Mouse (Mus musculus) kidney, adult 8-10 months (tissue): ENCODE measurements around the gene Fam174a.

Experiments used
- DNase-seq, 2 experiments: peaks; one replicate each; pipeline ENCODE4 v3.0.0; 2022

Fam174a gene

DNA sequence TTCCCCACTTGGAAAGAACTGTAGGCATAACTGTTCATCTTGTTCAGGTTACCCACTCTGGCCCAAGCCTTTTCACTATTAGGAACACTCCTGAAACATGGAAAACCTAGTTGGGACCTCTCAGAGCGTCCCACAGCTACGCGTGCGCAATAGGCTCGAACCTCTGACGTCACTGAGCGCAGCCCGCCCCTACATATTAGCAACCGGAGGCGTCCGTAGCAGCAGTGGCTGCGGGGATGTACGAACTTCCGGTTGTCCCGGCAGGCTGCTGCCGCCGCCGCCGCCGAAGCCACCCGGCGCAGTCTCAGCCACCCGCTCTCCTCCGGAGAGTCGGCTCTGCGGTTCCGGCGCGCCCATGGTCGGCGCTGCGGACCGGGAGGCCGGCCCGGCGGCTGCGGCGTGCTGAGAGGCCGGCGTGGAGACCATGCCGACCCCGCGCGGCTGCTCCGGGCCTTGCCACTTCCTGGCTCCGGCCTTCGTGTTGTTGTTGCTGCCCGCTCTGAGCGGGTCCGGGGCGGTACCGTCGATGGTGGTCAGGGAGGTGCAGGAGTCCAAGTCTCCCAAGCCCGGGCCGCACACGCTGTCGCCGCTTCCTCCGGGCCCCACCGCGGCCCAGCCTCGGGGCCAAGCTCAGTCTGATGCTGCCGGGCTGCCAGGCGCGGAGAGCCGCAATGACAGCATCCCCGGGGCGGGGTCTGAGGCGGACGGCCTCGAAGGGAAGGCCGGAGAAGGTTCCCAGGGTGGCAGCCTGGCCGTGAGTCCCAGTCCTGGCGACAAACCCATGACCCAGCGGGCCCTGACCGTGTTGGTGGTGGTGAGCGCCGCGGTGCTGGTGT lies at the start of gene Fam174a:
Gene Fam174a (plus strand): TSS at position 231 of the 836 bp plus-strand sequence.
- DNase-seq: peak; percentile 95 to 96

GRCm38 (mm10) chr1:95263843-95264242 lies 49.6 kb upstream of the Fam174a start:
- no peak for DNase-seq

- DNase-seq: no peak
Measured at GRCm38 (mm10) chr1:95267950-95268724, 45.3 kb upstream of the Fam174a start.

DNA sequence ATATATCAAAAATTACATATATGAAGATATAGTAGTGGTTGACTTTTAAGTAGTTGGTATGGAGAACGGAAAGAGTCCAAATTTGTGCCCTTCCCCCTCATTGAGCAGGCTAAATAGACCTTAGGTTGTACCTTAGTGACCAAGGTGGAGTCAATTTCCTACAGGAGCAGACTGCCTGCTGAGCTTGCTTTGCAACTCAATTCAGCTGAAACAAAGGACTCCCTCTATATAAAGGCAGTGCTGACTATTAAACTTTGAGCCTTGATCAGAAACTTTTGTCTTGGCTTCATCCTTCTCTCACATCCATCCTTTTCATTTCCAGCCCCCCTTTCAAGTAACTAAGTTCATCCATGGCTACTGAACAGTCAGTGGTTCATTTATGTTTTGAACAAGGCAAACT lies 40.1 kb upstream of the Fam174a start:
- no peak for DNase-seq

DNA sequence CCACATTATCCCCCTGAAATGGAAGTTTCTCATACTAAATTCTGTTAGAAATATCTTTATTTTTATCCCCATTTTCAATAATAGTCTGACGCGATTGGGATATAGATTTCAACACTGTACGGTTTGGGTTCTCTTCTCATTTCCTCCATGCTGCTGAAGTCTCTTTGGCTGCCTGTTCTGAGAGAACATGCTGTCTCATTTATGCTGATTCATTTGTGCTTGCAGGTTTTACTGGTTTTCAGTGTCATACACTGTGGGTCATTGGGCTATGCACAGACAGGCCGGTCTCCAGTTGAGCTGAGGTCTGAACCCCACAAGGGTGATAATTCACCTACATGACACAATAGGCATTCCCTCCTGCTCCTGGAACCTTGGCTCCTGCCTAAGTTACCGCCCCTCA lies 5.1 kb upstream of the Fam174a start:
- DNase-seq: no peak

- DNase-seq: no peak
Measured at GRCm38 (mm10) chr1:95314229-95314555, 769 bp downstream of the Fam174a start.

DNA sequence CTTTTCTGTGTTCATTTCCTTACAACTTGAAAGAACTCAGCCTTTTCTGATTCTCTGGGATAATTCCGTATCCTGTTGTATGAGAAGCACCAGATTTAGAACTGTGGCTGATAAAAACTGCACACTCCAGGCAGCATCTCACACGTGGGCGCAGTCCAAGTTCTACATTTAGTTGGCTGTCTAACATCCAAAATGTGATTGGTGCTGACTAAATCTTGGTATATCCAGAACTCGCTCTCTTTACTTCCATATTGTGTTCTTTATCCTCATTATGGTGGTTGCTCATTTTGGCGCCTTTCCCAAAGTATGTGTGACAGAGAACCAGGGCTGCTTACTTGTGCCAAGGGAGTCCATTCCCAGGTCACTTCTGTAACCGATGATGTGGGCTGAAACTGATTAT lies 2.6 kb downstream of the Fam174a start:
- no peak for DNase-seq

GRCm38 (mm10) chr1:95322219-95322618 lies 8.8 kb downstream of the Fam174a start:
- no peak for DNase-seq

DNA sequence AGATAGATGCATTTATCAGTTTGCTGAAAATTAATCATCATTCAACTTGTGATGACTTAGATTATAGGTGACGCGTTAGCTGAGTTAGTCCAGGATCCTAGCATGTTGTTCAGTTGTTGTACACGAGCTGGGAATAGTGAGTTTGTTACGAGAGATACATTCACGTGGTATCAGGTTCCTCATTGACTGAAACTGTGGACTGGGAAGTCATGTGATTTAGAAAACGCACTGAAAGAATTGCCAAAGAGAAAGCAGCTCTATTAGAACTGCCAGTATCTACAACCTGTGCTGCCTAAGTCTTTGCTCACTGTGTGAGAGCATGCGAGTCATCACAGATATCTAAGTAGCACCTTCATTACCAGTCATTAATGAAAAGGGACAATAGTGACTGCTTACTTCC lies 9.6 kb downstream of the Fam174a start:
- no peak for DNase-seq

GRCm38 (mm10) chr1:95326856-95327255 lies 13.4 kb downstream of the Fam174a start:
- DNase-seq: no peak

GRCm38 (mm10) chr1:95339618-95340017 lies 26.2 kb downstream of the Fam174a start:
- no peak for DNase-seq

- DNase-seq: no peak
Measured at GRCm38 (mm10) chr1:95342242-95342641, 28.8 kb downstream of the Fam174a start.

DNA sequence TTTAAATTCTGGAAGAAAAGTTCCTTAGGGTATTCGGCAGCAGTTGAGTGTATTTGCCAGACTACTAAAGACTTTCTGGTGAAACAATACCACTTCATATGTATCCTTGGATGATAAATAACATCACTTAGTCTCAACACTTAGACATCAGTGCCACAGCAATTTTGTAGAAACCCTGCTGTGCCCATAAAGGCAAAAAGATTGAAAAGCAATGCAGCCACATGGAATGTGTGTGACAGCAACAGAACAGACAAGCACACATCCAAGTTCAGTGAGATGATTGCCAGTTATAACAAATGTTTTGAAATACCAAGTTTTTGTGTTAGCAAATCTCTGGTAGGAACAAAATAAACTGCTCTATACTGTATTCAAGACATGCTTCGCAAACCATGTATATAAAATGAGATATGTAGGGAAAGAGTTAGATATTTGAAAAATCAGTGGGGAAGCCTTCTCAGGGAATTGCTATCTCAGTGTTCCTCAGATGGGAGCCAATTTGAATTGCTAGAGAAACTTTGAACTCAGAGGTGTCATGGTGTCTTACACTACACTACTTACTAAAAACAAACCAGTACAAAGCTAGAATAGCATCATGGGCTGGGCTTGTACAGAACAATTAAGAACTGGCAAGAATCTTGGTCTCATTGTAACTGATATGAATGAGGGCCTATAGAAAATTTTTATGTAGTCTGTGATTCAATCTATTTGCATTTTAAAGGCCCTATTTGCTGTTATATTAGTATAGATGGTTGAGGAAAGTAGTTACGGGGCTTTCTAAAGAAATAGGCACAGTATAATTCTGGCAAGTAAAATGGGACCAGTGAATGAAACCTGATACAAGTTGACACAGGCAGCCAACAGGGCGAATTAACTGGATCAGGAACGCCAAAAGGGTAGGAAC lies 30.4 kb downstream of the Fam174a start:
- no peak for DNase-seq

GRCm38 (mm10) chr1:95354146-95354545 lies 40.7 kb downstream of the Fam174a start:
- DNase-seq: no peak

DNA sequence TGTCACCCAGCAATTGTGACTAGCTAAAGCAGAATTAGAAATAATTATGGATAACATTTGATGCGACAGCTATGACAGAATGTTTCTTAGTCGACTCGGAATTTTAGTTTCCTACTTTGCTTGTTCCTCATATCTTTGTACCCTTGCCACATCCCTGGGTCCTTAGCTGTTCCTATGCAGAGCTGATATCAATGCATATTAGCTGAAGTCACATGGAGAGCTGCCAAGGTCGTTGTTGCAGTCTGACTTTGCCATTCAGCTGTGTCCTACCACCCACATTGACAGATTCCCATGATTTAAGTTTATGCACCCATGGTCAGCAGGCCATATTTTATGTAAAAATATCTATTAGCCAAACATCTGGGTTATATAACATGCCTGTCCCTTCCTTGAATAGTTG lies 43.5 kb downstream of the Fam174a start:
- no peak for DNase-seq

- DNase-seq: no peak
Measured at GRCm38 (mm10) chr1:95363692-95364091, 50.3 kb downstream of the Fam174a start.

DNA sequence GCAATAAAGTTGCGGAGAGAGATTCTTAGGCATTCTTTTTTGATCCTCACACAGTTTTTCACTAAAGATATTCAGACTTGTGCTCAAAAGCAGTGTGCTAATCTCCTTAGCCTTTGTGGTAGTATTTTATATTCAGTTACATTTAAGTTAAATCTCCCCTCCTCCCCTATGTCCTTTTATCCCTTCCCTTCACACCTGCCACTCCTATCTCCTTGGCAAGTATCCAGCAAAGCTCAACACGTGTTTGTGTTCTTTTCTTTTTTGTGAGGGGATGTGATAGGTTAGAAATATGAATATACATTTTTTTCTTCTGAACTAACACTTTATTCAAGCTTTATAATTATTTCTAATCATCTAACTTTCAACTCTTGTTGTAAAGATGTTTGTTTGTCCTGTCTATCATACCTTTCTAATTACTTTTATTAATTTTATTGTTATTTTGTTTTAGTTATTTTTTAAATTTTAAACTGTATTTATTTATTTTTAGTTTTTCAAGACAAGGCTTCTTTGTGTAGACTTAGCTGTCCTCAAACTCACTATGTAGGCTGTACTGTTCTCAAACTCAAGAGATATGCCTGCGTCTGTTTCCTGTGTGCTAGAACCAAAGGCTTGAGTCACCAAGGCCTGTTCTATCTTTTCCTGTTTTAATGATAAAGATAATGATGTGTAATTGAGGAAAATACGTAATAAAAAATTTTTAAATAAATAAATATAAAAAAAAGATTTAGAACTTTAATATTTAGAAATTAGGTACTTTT lies 53.4 kb downstream of the Fam174a start:
- DNase-seq: no peak

DNA sequence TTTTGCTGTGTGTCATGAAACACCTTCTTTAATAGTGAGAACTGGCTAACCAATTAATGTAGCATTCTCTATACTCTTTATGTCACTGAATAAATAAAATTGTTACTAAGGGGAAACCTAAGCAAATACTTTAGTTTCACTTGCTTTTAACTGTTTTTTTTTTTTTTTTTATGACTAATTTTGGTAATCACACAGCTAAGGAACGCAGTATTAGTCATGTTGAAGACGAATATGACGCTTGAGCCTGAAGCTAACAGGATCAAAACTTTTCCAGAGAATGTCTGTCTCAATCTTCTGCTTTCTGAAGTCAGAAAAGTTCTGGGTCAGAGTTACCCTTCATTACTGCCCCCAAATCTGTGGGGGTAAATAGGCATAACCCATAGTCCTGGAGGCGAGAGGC lies 54.3 kb downstream of the Fam174a start:
- DNase-seq: no peak

DNA sequence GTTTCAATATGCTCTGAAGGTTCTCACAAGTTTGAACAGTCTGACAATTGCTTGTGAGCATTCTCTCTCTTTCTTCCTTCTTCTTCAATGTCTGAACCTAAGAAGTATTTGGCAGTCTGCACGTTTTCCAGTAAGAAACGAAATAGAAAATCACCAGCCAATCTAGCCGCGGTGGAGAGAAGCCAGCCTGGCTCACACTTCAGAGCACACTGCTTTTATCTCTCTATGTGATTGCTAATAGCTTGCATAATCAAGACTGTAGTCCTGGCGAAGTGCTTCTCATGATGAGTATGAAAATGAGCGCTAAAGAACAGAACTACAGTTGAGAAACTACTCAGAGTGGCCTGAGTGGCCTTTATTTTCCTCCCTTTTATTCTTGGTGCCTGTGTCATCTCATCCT lies 62.0 kb downstream of the Fam174a start:
- no peak for DNase-seq

GRCm38 (mm10) chr1:95381028-95381427 lies 67.6 kb downstream of the Fam174a start:
- no peak for DNase-seq
